Mouse (Mus musculus): ENCODE measurements around the gene Lrrc17.
"Not testable (repeated sequence)": the region's sequence is repeated elsewhere in the genome, so short reads cannot be mapped to it uniquely, and the experiment has no call there.

The Lrrc17 gene

DNA sequence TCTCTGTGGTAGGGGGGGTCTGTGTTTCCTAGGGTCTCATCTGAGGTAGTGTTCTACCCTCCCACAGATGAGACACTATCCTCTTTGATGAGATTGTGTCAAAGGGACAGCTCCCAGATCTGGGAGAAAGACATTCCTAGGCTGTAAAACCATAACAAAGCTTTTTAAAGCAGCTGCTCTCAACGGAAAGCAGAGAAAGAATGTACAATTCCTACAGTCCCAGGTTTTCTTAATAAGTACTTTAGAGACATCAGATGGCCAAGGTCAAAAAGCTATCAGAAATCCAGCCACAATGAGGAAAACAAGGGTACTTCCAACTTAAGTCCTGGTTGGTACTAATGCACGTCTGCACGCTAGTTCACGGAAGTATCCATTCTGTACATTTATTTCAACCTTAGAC, 1.1 kb upstream of the Lrrc17 start:
- DNase-seq (ENCODE audit: low spot score in 2 of 2): no peak

DNA sequence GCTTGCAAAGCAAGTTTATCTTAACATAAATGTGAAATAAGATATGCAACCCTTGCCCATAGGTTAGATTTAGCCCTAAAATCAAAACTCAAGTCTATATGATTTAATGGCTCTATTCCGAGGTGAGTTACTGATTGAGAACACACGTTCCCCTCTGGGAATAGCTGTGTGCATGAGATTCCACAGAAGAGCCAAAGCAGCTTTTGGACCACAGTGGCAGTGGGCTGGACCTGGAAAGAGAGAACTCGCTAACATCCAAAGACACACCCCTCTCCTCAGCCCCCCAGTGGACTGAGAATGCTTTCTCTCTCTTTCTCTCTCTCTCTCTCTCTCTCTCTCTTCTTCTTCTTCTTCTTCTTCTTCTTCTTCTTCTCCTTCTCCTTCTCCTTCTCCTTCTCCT, 1.5 kb downstream of the Lrrc17 start:
- DNase-seq (ENCODE audit: low spot score in 2 of 2): no peak

DNA sequence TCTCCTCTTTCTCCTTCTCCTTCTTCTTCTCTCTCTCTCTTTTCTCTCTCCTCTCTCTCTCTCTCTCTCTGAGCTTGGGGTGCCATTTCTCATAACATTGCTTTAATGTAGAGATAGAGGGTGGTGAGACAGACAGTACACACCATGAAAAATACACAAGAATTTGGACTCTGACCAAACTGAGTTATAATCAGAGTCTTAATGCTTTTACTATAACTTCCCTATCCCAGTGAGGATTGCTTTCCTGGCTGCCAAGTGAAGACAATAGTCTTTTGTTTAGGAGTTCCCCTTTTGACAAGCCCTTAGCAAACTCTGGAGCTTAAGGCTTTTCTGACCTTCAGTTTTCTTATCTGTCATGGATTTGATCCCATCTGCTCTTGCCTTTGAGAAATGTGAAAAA, 1.9 kb downstream of the Lrrc17 start:
- DNase-seq (ENCODE audit: low spot score in 2 of 2): no peak

DNA sequence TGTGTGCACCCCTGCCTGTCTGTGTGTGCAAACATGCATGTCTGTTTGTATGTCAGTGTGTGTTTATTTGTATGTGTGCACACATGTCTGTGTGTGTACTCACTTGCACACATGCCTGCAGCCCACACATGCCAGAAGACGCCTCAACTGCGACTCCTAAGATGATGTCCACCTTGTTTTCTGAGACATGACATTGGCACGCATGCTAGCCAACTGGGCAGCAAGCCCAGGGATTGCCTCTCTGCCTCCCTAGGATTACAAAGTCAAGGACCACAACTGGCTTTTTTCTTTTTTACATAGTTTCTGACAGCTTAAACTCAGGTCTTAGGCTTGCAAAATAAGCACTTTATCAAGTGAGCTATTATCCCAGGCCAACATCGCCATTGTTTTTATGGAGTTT, 2.4 kb downstream of the Lrrc17 start:
- DNase-seq (ENCODE audit: low spot score in 2 of 2): no peak

DNA sequence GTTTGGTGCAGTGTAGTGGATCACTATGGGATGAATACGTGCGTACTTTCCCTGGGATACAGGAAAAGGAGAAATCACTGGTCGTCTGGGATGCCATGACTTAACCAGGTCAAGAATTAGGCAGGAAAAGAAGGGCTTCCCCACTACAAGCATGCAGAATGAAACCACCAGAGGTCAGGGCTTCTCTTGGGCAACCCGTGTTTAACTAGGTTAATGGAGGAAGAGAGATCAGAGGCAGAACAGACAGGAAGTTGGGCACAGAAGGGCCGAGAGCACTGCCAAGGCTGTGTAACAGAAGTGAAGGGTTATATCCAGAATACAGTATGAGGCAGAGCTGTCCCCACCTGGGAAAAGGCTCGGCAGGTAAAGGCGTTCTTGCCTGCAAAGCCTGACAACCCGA, 3.6 kb downstream of the Lrrc17 start:
- DNase-seq (ENCODE audit: low spot score in 2 of 2): no peak

DNA sequence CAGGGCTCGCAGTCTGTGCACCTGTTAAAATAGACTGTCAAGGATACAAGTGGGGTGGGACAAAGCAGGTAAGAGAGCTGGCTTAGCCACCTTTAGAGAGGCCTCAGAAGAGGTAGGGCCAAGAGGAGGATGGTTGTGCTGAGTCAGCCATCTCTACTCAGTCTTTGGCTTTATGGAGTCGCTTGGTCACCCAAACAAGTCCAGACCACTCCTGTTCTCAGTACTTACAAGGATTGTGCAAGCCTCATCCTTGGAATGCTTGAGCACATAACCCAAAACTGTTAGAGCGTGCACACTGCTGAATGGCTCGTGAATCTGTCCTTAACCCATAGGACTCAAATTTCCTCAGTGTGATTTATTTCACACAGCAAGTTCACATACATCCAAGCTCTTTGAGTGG, 10.3 kb downstream of the Lrrc17 start:
- no peak for DNase-seq (ENCODE audit: low spot score in 2 of 2)

DNA sequence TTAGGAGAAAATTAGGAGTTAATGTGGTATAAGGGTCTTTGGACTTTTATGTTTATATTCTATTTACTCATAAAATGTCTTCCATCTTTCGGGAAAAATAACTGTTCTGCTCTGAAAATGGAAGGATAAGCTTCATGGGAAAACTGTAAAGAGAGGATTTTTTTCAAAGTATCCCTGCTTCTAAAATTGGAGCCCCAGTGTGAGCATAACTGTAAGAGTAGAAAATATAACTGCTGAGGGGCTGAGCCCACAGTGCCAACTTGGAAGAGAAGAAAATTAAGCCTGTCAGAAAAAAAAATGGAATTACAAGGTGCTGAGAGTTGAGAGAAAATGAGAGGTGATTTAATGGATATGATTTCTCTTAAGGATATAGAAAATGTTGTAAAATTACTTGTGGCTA, 11.4 kb downstream of the Lrrc17 start:
- no peak for DNase-seq (ENCODE audit: low spot score in 2 of 2)

DNA sequence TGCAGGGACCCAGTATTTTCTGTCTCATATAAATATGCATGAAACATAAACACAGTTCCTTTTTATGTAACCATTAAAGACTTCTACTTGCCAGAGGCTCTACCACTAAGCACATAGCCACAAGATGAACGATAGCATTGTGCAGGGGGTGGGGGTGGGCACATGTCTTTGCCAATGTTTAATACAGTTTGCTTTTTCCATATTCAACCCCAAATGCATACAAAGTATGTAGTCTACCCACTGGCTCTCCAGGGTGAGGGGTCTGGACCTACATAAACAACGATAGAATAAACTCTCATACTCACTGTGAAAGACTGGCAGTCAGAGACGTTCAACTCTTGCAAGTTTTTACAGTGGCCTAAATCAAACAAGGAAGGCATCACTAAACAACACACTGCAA, 13.1 kb downstream of the Lrrc17 start:
- DNase-seq (ENCODE audit: low spot score in 2 of 2): no peak

DNA sequence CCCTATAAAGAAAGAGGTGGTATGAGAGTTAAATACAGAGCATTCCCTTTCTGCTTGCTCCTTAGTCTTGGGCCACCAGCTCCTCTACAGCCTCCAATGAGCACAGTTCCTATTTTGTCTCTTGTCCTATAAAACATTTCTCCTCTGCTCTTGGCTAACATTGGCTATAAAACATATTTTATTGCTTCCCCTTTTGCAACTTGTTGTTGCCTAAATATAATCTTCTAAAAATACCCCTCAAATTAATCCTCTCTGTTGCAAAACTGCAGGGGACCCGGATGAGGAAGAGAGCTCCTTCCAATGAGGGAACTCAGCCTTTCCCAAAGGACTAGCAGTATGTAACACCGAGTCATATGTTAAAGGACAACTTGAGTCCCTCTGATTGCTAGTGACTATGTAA, 20.6 kb downstream of the Lrrc17 start:
- DNase-seq (ENCODE audit: low spot score in 2 of 2): no peak

DNA sequence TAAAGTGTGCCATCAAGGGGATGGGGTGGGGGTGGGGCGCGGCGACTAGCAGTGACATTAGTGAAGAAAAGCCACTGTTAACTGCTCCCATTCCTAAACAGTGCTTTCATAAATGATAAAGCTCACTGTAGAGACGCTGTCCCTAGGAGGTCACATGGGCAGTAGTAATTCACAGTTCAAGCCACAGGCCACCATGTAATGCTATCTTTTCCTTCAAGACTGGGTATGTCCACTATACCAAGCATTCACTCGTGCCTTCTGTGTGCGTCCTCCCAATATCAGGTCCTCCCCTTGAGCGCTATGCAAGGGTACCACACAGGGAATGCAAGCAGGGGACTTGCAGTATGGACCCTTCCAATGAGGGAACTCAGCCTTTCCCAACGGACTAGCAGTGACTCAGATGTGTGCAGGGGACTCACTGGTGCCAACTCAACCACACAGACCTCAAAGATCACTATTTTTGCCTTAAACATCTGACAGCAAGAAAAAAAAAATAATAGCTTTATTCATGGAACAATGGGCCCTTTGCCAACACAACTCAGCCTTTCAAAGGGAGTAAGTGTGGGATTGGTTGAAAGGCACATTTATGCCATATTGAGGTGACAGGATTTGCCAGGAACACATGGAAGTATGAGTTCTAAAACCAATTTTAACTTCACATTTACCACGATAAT, 22.2 kb downstream of the Lrrc17 start:
- DNase-seq (ENCODE audit: low spot score in 2 of 2): no peak

DNA sequence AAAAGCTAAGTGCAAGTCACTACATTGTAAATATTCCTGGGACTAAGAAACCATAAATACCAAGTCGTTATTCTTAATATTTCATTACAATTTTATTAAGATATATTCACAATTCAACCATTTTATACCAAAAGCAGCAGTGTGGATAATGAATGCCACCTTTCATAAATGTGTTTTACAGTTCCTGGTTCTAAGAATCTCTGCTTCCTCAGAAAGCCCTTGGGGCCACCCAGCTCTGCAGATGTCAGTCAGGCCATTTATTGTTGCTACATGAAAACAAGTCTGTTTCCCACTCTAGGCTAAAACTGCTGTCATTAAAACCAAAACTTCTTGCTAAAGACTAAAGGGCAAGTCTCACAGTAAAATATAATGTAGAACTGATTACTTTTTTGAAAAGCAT, 24.4 kb downstream of the Lrrc17 start:
- DNase-seq (ENCODE audit: low spot score in 2 of 2): no peak

DNA sequence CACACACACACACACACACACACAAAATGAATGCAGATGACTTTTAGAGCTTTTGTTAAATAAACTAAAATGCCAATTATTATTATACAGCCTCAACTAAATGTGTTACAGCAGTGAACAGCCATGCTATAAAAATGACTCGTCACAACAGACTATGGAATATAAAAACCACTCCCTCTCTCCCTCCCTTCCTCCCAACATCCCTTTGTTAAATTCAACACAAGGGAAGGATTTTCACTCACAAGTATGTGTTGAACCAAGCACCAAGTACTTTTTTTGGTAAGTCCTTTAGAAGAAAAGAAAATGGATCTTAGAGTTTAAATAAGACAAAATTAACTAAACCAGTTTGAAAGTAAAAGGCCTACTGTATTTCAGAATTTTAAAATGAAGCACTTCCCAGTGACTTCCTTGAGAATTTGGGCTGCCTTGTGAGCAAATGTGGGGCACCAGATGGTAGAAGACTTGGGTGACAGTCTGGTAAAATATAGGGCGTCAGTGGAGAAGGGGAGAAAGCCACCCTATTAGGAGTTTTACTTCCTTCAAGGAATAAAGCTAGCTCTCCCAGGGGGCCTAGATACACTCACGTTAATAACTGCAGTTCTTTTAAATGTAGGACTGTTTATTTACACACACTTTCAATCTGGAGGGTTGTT, 29.5 kb downstream of the Lrrc17 start:
- no peak for DNase-seq (ENCODE audit: low spot score in 2 of 2)

DNA sequence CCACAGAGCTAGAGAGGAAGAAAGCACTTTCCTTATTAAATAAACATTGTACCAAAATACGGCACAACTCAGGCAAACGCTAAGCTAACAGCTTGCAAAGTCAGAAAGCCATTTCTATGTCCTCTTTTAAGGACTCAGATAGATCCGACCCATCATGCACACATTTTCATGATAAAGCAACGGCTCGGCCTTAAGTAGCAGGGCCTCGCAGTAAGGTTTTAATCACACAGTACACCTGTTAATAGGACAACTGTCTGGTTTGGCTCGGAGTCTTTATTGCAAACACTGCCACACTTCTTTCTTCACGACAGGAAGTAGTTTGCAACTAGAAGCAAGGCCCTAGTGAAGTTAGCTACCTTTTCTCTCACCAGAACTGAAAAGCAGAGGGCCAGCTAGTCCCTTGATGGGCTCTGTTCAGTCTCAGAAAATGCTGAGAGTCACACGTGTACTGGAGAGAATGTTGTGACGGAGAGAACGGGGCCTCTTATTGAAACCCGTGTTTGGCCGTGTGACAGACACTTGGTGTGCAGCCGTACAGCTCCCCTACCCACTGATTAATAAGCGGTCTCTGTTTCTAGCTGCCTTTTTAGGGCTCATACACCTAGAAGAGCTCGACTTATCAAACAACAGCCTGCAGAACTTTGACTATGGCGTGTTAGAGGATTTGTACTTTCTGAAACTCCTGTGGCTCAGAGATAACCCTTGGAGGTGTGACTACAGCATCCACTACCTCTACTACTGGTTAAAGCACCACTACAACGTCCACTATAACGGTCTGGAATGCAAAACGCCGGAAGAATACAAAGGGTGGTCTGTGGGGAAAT, 31.2 kb downstream of the Lrrc17 start:
- no peak for DNase-seq (ENCODE audit: low spot score in 2 of 2)

DNA sequence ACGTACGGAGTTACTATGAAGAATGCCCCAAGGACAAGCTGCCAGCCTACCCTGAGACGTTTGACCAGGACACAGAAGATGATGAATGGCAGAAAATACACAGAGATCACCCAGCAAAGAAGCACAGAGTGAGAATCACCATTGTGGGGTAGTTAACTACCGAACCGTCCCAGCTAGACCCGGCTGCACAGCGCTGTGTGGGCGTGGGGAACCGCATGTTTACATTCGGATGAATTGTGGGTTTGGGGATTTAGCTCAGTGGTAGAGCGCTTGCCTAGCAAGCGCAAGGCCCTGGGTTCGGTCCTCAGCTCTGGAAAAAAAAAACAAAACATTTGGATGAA, 31.8 kb downstream of the Lrrc17 start:
- no peak for DNase-seq (ENCODE audit: low spot score in 2 of 2)

DNA sequence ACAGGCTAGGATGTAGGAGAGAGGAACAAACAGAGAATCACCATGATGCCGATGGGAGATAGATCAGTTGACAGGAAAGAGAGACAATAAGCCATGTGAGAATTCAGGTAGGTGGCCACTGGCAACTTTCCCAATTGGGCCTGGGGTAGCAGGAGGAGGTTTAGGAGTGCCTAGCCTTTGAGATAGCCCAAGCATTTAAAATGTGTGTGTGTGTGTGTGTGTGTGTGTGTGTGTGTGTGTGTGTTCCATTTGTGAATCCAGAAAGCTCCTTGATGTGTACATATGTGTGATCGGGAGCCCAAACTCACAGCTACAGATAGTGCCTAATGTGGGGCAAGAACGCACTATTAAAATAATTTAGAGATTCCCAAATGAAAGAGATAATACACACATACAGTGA, 34.8 kb downstream of the Lrrc17 start:
- no peak for DNase-seq (ENCODE audit: low spot score in 2 of 2)

DNA sequence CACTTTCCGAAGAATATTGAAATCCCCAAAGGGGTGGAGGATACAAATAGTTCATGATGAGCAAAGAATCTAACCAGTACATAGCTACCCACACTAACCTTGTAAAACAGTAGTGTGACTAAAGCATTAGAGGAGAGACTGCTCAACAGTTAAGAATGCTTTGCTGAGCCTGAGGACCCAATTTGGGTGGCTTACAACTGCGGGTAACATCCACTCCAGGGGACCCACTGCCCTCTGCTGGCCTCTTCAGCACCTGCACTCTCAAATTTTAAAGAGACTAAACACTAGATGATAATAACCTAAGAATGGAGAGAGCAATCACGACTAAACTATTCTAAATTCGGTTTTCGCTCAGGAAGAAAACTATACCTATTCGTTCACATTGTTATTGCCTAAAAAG, 43.4 kb downstream of the Lrrc17 start:
- peak in 1 of 2 experiments; percentile 45 for DNase-seq (ENCODE audit: low spot score in 2 of 2)

DNA sequence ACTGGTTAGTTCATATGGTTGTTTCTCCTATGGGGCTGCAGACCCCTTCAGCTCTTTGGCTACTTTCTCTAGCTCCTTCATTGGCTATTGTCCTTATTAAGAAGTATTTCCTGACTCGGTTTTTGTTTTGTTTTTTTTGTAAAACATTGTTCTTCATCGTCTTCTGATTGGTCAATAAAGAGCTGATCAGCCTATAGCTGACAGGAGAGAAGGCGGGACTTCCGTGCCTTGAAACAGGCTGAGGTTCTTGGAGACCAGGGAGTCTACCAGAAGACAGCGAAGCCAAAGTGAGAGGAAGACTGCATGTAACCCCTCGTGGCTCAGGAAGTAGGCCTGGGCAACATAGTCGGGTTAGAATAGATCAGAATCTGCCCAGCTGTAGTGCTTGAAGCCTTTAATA, 44.3 kb downstream of the Lrrc17 start:
- DNase-seq (ENCODE audit: low spot score in 2 of 2): no peak

DNA sequence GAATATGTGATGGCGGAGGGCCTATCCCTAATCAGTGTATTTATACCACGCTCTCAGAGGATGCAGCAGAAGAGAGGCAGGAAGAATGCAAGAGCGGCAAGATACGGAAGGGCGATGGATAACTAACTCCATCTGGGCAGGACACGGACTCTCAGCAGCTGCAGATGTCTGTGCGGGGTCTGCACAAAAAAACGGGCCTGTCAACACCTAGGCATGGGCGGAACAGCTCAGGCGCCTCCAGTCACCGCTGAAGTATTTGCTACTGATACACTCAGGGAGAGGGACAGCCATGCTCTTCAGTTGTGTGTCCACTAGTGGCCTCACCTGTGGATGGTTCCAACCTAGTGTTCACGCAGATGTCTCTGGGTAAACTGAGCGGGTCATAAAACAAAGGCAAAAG, 44.9 kb downstream of the Lrrc17 start:
- no peak for DNase-seq (ENCODE audit: low spot score in 2 of 2)

DNA sequence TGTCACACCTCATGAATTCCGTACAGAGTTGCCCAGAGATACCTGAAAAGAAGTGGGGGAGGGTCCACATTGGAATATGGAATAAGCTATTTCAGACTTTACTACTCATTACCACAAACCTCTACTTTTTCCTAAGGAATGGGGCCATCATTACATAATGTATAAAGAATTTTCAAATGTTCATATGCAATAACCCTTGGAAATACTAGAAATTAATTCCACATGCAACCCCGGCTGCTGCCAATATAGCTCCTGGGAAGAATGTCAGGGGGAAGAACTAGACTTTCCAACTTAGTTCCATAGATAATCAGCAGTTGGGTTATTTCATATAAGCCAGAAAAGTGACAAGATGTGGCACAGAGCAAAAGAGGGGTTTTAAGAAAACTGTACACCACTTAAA, 48.7 kb downstream of the Lrrc17 start:
- no peak for DNase-seq (ENCODE audit: low spot score in 2 of 2)

DNA sequence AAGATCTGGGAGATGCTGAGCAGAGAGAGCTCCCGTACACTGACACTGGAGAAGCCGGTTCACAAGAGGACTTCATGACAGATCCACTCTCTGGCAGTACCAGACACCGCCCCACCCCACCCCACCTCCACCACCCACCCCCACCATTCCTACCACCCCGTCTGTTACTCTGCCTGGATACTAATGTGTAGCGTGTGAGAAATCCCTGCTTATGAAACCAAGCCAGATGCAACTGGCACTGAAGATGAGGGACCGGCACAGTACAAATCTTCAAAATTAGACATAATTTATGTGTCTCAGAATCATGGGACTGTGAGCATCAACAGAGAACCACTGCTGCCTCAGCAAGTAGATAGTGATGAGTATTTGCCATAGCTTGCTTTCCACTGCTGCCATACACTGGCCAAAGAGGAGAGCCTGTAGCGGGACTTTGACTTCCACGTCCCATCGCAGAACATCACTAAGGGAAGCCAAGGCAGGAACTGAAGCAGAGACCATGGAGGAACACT, 49.9 kb downstream of the Lrrc17 start:
- no peak for DNase-seq (ENCODE audit: low spot score in 2 of 2)

DNA sequence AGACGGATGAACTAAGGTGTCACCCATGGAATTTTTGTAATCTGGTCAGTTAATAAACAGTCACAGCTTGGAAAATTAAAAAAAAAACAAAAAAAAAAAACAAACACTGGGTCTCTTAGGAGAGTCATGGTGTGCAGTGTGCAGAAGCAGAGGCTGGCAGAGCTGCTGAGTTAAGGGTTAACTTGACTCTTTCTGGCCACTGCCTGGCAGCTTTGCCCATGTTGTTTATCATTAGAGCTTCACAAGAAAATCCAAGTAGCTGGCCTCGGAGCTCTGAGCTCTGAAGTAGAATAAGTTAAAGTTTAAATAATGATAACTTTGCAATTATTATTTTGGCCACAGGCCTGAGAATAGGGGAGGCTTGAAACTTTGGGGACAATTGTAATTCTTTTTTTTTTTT, 56.2 kb downstream of the Lrrc17 start:
- DNase-seq (ENCODE audit: low spot score in 2 of 2): not testable (repeated sequence)

DNA sequence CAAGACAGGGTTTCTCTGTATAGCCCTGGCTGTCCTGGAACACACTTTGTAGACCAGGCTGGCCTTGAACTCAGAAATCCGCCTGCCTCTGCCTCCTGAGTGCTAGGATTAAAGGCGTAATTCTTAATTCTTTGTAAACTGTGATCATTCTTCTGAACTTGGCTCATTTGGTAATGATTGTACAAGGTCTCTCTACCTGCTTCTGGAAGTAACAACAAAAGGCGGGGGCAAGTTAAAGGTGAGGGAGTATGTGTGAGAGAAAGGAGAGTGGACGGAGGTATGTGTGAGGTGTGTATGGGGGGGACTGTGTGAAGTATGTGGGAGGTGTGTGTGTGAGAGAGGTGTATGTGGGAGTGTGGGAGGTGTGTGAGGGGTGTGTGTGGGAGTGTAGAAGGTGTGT, 56.6 kb downstream of the Lrrc17 start:
- DNase-seq (ENCODE audit: low spot score in 2 of 2): no peak

DNA sequence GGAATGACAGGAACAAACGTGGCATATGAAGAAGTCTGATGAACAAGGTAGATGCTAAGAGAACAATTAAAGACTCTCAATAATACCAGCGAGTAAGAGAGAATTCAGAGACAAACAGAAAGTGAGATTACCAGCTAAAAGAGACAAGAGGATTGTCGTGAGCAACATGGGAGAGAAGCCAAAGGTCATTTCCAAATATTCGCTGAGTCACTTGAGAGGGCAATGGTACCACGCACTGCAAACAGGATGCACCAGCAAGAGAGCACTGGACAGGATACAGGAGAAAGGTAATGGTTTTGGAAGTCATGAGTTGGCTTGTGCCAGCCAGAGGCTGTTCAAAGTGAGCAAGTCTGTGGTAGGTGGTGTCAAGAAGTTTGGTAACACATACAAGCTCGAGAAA, 62.6 kb downstream of the Lrrc17 start:
- no peak for DNase-seq (ENCODE audit: low spot score in 2 of 2)

Data from natural killer cell, adult 2 months (primary cell).